Mouse (Mus musculus) erythroblast, embryonic 14.5 days (primary cell): ENCODE data around the gene Slc28a1.

Experiments
- GATA1 ChIP-seq: IDR thresholded peaks from 2 replicates; pipeline ENCODE4 v1.6.1; 2012; ENCODE audit warnings: low read length, inconsistent platforms, mixed read lengths
- TAL1 ChIP-seq: IDR thresholded peaks from 3 replicates; pipeline ENCODE4 v1.6.1; 2012; ENCODE audit warnings: low read length, inconsistent platforms, mixed read lengths

DNA sequence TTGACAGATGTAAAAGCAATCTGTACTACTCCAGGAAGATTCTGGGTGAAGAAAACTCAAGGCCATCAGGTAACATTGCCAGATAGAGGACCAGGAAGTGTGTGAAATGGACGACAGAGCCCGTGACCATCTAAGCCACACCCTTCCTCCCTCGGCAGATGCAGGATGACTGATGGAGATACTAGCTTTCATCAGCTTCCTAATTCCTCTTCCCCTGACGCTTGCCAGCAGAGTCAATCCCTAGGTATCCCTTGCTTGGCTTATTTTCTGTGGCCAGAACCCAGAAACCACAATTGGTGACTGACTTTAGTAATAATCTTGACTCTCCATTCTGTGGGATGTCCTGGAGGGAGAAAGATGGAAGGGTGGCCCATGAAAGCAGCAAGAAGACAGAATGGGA, 80.9 kb downstream of the Slc28a1 start:
- no peak for TF ChIP-seq GATA1
- no peak for TF ChIP-seq TAL1
